Comparison of ENCODE assay signal across 13 mouse cellular contexts in the genomic region with DNA sequence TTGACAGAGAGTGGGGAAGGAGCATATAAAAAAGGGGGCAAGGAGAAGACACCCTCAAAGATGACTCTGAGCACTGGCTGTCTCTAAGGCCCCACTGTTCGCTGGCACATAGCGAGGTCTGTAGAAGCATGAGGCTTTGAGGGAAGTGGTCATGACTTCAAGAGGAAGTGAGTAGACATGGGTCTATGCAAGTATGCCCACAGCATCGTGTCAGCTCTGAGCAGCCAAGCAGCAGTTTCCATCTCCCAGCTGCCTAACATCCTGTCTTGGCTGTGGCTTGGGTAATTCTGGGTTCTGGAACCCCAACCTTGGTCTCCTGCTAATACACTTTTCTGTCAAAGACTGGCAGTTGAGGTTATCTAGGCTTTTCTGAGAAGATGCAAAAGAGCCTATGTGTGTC. TPM values are rescaled to one million over a fixed set of nuclear protein-coding genes. Genes with fewer than 3 reads are reported as not detected.
DNase-seq lines count a peak whose midpoint lies in the region; TF ChIP-seq lines count a peak whose summit lies in the region.
"Had no signal": no experiment of that assay in that cellular context is flagged by ENCODE, and none has a peak within 500 bp of the region (broad histone marks: within the 10 kb centered on the region; RNA-seq: fewer than 3 reads in every experiment).

No protein-coding gene starts in this region.

- no peaks in the 10 kb centered on the region for H3K27me3 ChIP-seq in small intestine, adult 2 months (ENCODE audit: control insufficient read depth, insufficient read depth, low read length)

- 76% methylated on average over 3 of the region's 3 CpGs for WGBS in small intestine, adult 2 months

- TF ChIP-seq CTCF in small intestine, adult 2 months (IDR thresholded peaks at IDR 0.05; ENCODE audit: extremely low read depth, insufficient read length, insufficient replicate concordance, low read depth, low read length): no peak

- no peaks in the 10 kb centered on the region for H3K4me1 ChIP-seq in small intestine, adult 2 months (ENCODE audit: control insufficient read depth, insufficient read depth, insufficient read length, low read length)

- no peaks in the 10 kb centered on the region for H3K36me3 ChIP-seq in small intestine, adult 2 months (ENCODE audit: control insufficient read depth, insufficient read depth, low read length)

- no peak overlapping the region for H3K4me3 ChIP-seq in small intestine, adult 2 months (ENCODE audit: low read depth, low read length)
- H3K4me3 ChIP-seq: myocyte had no signal

- TF ChIP-seq POLR2A in small intestine, adult 2 months (IDR thresholded peaks at IDR 0.05; ENCODE audit: low read depth, low read length): no peak

- peak overlapping the region; percentile 45 for H3K27ac ChIP-seq in small intestine, adult 2 months (ENCODE audit: insufficient read depth, low read depth, low read length)

- DNase-seq in 416B (ENCODE audit: low read depth) (peak; percentile 89), A20 (ENCODE audit: low read depth, low spot score) (peak; percentile 82)
- peak; percentile 72 for DNase-seq in induced T-regulatory cell, adult 2 months (ENCODE audit: low read depth)
- DNase-seq in cerebellum, postnatal 14 days: no peak
- no peak for DNase-seq in gastrocnemius, adult 18-20 months (ENCODE audit: low spot score)
- DNase-seq in left cerebral cortex, postnatal 4 days: no peak
- DNase-seq: heart, postnatal 36 days; lung, postnatal 14 days had no signal

- intact Hi-C loops in left cerebral cortex, postnatal 4 days (cut with DNase I): loop anchor here (5.0 kb wide), 1 partner anchor 228 kb away; no protein-coding TSS in a partner anchor

RNA-seq across cellular contexts. Expression of a gene that starts 30.0 kb away (rescaled TPM):
- 0.94 and 1.1 TPM in 2 replicates for polyA plus RNA-seq in small intestine, adult 2 months (2012; rRNA removed)
- not detected for total RNA-seq in gastrocnemius, adult 18-20 months (2021)
- total RNA-seq in left cerebral cortex, postnatal 4 days (2021): not detected
- polyA plus RNA-seq: kidney, embryonic 16.5 days; Patski had no signal

RNA-seq across cellular contexts. Expression of a gene that starts 30.1 kb away (rescaled TPM):
- polyA plus RNA-seq in small intestine, adult 2 months (2012; rRNA removed): 0.39 and 0.41 TPM in 2 replicates
- not detected for total RNA-seq in gastrocnemius, adult 18-20 months (2021)
- total RNA-seq in left cerebral cortex, postnatal 4 days (2021): under 1 TPM; 0.28 to 0.36 TPM
- polyA plus RNA-seq: kidney, embryonic 16.5 days; myocyte; Patski had no signal

RNA-seq across cellular contexts. Expression of a gene that starts 31.7 kb away (rescaled TPM):
- polyA plus RNA-seq in small intestine, adult 2 months (2012; rRNA removed): 0.81 and 1.8 TPM in 2 replicates
- under 1 TPM; 0.07 to 0.34 TPM for total RNA-seq in gastrocnemius, adult 18-20 months (2021)
- total RNA-seq in left cerebral cortex, postnatal 4 days (2021): under 1 TPM; 0.56 to 0.64 TPM
- polyA plus RNA-seq: testis, adult 2 months had no signal

RNA-seq across cellular contexts. Expression of a gene that starts 58.5 kb away (rescaled TPM):
- 9.5 and 9.6 TPM in 2 replicates for polyA plus RNA-seq in small intestine, adult 2 months (2012; rRNA removed)
- total RNA-seq in gastrocnemius, adult 18-20 months (2021): 10 to 100 TPM; 26.3 to 29.4 TPM
- 10 to 100 TPM; 61.2 to 70.2 TPM for total RNA-seq in left cerebral cortex, postnatal 4 days (2021)

RNA-seq across cellular contexts. Expression of a gene that starts 59.2 kb away (rescaled TPM):
- 72.1 and 125 TPM in 2 replicates for polyA plus RNA-seq in small intestine, adult 2 months (2012; rRNA removed)
- 100 to 1,000 TPM; 591 to 642 TPM for total RNA-seq in gastrocnemius, adult 18-20 months (2021)
- total RNA-seq in left cerebral cortex, postnatal 4 days (2021): 100 to 1,000 TPM; 255 TPM

Comparison
In these comparisons a context has a peak if more than half of its experiments do, and no peak if none do; other contexts are left out.
1. DNase-seq: peak in 416B (single experiment), A20 (single experiment) and induced T-regulatory cell, adult 2 months (single experiment); none in cerebellum, postnatal 14 days (0 of 2), gastrocnemius, adult 18-20 months (single experiment) and left cerebral cortex, postnatal 4 days (single experiment).